Mouse (Mus musculus): ENCODE data around the gene Pirb. TPM values are rescaled to one million over a fixed set of nuclear protein-coding genes. Genes with fewer than 3 reads are reported as not detected.
A peak's percentile ranks its signal among the peaks of the same experiment; 100 is the strongest.

Gene Pirb
- polyA plus RNA-seq, 1 experiment from 2014 or later = 1.4 TPM

DNA sequence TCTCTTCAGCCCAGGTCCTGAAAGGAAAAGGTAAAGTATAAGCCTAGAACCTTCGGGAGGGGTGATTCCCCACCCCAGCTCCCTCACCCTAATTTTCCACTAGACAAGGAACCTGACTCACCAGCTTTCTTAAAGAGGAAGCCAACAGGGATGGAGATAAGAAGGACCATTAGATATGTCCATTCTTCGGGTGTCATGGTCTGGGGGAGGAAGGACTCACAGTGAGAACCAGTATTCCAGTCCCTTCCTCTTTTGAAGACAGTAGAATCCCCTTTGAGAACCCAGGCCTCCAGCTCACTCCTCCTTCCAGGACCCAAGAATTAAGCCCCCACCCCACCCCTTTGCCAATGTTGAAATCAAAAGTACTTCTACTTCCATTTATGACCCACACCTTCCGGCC, 28.3 kb downstream of the Pirb start:
- H3K36me3 ChIP-seq = peaks cover 13% of the 10 kb centered on the region
- no peaks in the 10 kb centered on the region for H3K27me3 ChIP-seq
- peak overlapping the region; percentile 88 for H3K9ac ChIP-seq
- WGBS = 17% methylated on average over 3 of the region's 3 CpGs
- peak overlapping the region; percentile 74 for H3K4me3 ChIP-seq
- ATAC-seq (ENCODE audit: borderline replicate concordance, extremely low read depth, low FRiP score, low TSS enrichment) = no peak
- H3K4me1 ChIP-seq = peaks cover 22% of the 10 kb centered on the region
- peak overlapping the region; percentile 99; the same call in 1 of the 2 replicates for H3K27ac ChIP-seq
- H3K9me3 ChIP-seq = no peaks in the 10 kb centered on the region
- peak overlapping the region; percentile 83 for H3K4me2 ChIP-seq

DNA sequence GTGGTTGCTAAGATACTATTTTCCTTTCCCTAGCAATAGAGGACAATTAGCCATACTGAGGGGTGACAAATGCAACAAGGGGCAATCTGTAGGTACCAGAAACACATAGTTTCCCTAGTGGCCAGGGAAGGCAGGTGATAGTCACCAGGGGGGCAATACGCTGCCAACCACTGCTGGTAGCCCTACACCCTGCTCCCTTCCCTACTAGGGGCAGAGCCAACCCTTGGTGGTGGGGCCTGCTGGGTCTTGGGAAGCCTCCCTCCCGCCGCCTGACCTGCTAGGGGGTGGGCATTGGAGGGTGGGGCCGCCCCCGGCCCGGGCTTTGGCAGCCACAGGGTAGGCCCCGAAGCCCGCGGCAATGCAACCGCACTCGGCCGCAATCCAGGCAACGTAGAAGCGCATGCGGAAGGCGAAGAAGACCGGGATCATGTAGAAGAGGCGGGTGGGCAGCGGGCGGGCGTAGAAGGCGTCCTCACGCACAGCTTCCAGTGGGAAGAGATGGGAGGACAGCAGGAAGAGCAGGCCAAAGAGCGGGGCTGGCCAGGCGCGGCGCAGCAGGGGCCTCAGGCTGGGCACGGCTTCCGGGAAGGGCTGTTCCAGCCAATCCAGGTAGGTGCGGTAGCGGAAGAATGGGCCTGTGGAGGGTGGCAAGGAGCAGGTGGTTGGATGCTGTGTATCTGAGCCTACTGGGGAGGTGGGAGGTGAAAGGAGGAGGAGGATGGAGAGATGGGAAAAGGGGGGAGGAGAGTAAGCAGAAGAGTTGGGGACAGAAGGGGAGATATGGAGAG, 34.6 kb downstream of the Pirb start:
- no peaks in the 10 kb centered on the region for H3K27me3 ChIP-seq
- no peak overlapping the region for H3K27ac ChIP-seq
- no peak overlapping the region for H3K4me2 ChIP-seq
- H3K4me3 ChIP-seq = no peak overlapping the region
- WGBS = 80% methylated on average over 31 of the region's 31 CpGs
- no peak for ATAC-seq (ENCODE audit: borderline replicate concordance, extremely low read depth, low FRiP score, low TSS enrichment)
- H3K4me1 ChIP-seq = no peaks in the 10 kb centered on the region
- H3K36me3 ChIP-seq = peaks cover 25% of the 10 kb centered on the region
- no peak overlapping the region for H3K9ac ChIP-seq
- H3K9me3 ChIP-seq = no peaks in the 10 kb centered on the region

DNA sequence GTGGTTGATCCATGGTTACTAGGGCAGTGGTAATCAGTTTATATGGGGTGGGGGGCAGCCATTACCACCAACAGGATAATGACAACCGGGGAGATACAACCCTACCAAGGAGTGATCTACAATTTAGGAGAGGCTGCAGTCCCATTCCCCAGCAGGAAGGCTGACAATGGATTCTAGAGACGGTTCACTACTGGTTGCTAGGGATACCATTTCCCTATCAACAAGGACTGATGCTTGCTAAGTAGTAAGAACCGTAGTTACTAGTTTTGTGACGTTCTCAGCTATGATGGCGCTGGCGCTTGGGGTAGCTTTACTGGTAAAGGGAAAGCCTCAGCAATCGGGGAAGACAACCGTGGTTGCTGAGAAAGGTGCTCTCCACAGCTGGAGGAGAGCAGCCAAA, 35.5 kb downstream of the Pirb start:
- WGBS = 87% methylated on average over 8 of the region's 8 CpGs
- no peak overlapping the region for H3K4me2 ChIP-seq
- H3K9ac ChIP-seq = no peak overlapping the region
- H3K4me1 ChIP-seq = no peaks in the 10 kb centered on the region
- no peak overlapping the region for H3K27ac ChIP-seq
- no peak for ATAC-seq (ENCODE audit: borderline replicate concordance, extremely low read depth, low FRiP score, low TSS enrichment)
- no peaks in the 10 kb centered on the region for H3K9me3 ChIP-seq
- no peak overlapping the region for H3K4me3 ChIP-seq
- H3K27me3 ChIP-seq = no peaks in the 10 kb centered on the region
- H3K36me3 ChIP-seq = peaks cover 28% of the 10 kb centered on the region

DNA sequence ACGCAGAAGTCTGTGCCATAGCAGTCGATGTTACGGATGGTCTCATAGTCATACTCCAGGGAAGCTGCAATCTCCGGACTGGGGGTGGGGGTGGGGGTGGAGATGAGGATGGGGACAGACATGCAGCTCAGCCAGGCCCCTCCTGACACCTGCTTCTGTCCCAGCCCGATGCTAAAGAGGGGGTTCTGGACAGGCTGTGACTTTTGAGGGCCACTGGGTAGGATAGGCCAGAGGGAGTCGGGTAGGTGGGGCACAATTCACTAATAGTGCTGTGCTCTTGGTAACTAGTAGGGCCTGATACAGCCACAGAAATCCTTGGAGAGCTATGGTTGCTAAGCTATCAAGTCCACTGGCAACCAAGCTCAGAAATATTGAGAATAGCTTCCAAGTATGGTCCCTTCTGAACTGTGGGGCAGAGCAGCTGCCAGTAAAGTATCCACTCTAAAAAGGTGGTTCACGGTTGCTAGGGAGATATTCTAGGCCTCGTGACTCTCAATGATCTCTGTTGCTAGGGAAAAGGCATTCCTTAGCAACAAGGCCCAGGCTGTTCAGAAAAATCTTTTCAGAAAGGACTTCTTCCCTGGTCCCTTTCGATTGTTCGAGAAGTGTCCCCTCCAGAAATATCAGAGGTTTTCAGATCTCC, 36.2 kb downstream of the Pirb start:
- Histone ChIP-seq H3K4me2 (no peak overlapping the region), H3K4me3 (no peak overlapping the region), H3K9ac (no peak overlapping the region), H3K27ac (no peak overlapping the region), H3K4me1 (no peaks in the 10 kb centered on the region), H3K27me3 (no peaks in the 10 kb centered on the region), H3K36me3 (peaks cover 28% of the 10 kb centered on the region), H3K9me3 (no peaks in the 10 kb centered on the region)
- WGBS = 72% methylated on average over 10 of the region's 10 CpGs
- no peak for ATAC-seq (ENCODE audit: borderline replicate concordance, extremely low read depth, low FRiP score, low TSS enrichment)

DNA sequence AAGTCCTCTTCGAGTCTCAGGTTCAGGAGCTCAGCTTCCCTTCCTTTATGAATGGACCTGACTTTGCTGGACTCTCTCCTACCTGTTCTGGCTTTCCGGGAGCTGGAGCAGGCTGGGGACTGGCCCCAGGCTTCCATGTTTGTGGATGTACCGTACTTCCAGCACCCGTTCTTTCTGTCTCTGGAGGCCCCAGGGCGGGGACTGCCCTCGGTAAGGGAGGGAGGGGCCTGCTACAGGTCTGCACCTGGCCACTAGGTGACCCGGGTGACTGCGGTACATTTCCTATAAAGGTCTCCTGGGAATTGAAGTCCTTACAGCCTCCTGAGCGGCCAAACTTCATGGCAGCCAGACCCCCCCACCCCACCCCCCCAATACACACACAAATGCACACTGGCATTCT, 42.8 kb downstream of the Pirb start, which contains the start of gene Tmc4:
TSS of gene Tmc4 (minus strand) at position 212 of the 400 bp plus-strand sequence.
- no peaks in the 10 kb centered on the region for H3K4me1 ChIP-seq
- ATAC-seq (ENCODE audit: borderline replicate concordance, extremely low read depth, low FRiP score, low TSS enrichment) = peak; percentile 48; the same call in 1 of the 2 replicates
- H3K27ac ChIP-seq = no peak within 1 kb of the TSS
- 39% methylated on average over 9 of the region's 9 CpGs for WGBS
- no peaks in the 10 kb centered on the region for H3K9me3 ChIP-seq
- no peaks in the 10 kb centered on the region for H3K27me3 ChIP-seq
- 0 out of 2 replicates have a peak, but pooled peaks cover 3% of the 10 kb centered on the region for H3K36me3 ChIP-seq
- H3K4me3 ChIP-seq = peak within 1 kb of the TSS; percentile 30
- H3K9ac ChIP-seq = peak within 1 kb of the TSS; percentile 16; the same call in 1 of the 2 replicates
- H3K4me2 ChIP-seq = peak within 1 kb of the TSS; percentile 43

DNA sequence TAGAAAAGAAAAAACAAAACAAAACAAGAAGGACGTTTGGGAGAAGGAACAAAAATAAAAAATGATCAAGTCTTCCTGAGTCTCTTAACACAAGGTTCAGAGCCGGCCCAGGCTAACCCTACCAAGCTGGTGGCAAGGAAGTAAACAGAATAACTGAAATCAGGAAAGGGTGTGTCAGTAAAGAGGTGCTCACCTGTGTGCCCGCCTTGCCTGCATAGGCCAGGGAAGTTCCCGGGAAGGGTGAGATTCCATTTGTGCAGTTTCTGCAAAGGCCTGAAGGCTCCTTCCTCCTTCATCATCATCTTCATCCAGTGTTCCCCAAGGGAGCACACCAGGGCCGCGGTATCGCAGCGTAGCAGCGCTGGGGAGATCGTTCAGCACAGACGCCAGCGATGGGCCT, 43.8 kb downstream of the Pirb start:
- Histone ChIP-seq H3K4me2 (peak overlapping the region; percentile 43), H3K4me1 (no peaks in the 10 kb centered on the region), H3K4me3 (peak overlapping the region; percentile 30), H3K9ac (0 out of 2 replicates have a peak overlapping the region, but pooled peaks have one; percentile 16), H3K27me3 (no peaks in the 10 kb centered on the region), H3K27ac (no peak overlapping the region), H3K9me3 (no peaks in the 10 kb centered on the region), H3K36me3 (0 out of 2 replicates have a peak, but pooled peaks cover 3% of the 10 kb centered on the region)
- no peak for ATAC-seq (ENCODE audit: borderline replicate concordance, extremely low read depth, low FRiP score, low TSS enrichment)
- 85% methylated on average over 12 of the region's 12 CpGs for WGBS

DNA sequence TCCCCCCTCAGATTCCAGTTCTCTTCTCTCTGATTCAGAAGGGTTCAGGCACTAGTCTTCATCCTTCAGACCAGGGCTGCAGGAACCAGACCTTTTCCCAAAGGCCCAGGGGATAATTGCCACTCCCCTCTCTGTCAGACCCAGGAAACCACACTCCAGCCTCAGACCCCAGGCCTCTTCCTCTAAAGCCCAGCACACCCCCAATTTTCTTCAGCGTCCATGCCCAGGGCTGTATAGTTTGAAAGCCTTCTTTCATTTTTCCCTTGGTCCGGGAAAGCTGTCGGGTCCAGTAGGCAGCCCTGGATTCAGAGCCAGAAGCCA, 45.0 kb downstream of the Pirb start:
- Histone ChIP-seq H3K9ac (no peak overlapping the region), H3K4me1 (no peaks in the 10 kb centered on the region), H3K9me3 (no peaks in the 10 kb centered on the region), H3K4me2 (no peak overlapping the region), H3K27ac (no peak overlapping the region), H3K27me3 (no peaks in the 10 kb centered on the region), H3K4me3 (no peak overlapping the region), H3K36me3 (0 out of 2 replicates have a peak, but pooled peaks cover 1% of the 10 kb centered on the region)
- WGBS = 76% methylated on average over 3 of the region's 3 CpGs
- ATAC-seq (ENCODE audit: borderline replicate concordance, extremely low read depth, low FRiP score, low TSS enrichment) = no peak

DNA sequence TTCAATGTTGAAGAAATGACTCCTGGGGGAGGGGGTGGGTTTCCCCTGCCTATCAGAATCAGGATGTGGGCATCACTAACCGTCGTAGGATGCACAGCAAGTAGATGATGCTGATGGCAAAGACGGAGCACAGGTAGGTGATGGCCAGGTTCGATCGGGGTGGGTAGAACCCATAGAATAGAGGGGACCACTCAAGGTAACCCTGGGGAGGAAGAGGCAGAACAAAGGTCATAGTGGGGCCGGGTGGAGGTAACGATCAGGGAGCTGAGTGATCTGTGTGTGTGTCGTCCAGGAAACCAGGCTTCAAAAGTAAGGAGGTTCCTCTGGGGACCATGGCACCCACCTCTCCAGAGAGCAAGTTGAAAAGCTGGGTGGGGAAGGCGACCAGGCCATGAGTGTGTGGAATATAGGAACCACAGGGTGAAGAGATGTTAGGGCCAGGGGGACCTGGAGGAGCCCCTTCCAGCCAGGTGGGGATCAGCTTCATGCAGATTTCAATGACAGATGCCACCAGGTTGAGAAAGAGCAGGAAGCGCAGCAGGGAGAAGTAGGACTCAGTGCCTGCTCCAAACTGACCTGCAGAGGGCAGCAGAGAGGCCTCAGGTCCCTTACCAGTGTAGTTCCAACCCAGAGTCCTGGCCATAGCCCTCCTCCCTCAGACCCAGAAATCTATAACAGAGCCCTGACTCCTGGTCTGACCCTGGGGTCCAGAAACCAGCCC, 45.5 kb downstream of the Pirb start:
- Histone ChIP-seq H3K27ac (no peak overlapping the region), H3K4me1 (no peaks in the 10 kb centered on the region), H3K36me3 (no peaks in the 10 kb centered on the region), H3K9me3 (no peaks in the 10 kb centered on the region), H3K4me3 (no peak overlapping the region), H3K27me3 (no peaks in the 10 kb centered on the region), H3K9ac (no peak overlapping the region), H3K4me2 (no peak overlapping the region)
- peak; percentile 81 for ATAC-seq (ENCODE audit: borderline replicate concordance, extremely low read depth, low FRiP score, low TSS enrichment)
- WGBS = 67% methylated on average over 10 of the region's 10 CpGs

DNA sequence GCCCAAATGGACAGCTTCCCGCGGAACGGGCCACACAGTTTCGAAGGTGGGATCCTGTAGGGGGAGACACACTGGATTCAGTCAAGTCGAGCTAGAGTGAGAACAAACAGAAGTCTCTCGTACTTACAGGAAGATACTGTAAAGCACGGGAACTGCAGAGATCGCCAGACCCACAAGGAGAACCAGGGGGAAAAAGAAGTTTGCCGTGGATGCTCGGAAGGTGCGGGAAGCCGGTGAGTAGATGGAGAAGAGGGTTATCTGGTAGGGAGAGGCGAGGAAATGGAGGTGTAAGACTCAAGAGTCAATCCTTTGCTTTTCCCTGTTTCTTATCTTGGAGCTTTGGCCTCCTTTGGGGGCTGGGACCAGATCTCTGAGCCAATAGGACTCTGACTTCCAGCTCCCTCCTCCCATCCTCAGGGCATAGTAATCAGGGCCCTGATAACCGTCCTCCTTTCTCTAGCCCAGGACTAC, 53.2 kb downstream of the Pirb start:
- Histone ChIP-seq H3K4me2 (peak overlapping the region; percentile 30), H3K27ac (peak overlapping the region; percentile 45; the same call in 1 of the 2 replicates), H3K9ac (peak overlapping the region; percentile 27; the same call in 1 of the 2 replicates), H3K27me3 (no peaks in the 10 kb centered on the region), H3K36me3 (peaks cover 13% of the 10 kb centered on the region), H3K4me3 (0 out of 2 replicates have a peak overlapping the region, but pooled peaks have one; percentile 16), H3K9me3 (no peaks in the 10 kb centered on the region), H3K4me1 (peaks cover 35% of the 10 kb centered on the region)
- 13% methylated on average over 14 of the region's 14 CpGs for WGBS
- ATAC-seq (ENCODE audit: borderline replicate concordance, extremely low read depth, low FRiP score, low TSS enrichment) = no peak

DNA sequence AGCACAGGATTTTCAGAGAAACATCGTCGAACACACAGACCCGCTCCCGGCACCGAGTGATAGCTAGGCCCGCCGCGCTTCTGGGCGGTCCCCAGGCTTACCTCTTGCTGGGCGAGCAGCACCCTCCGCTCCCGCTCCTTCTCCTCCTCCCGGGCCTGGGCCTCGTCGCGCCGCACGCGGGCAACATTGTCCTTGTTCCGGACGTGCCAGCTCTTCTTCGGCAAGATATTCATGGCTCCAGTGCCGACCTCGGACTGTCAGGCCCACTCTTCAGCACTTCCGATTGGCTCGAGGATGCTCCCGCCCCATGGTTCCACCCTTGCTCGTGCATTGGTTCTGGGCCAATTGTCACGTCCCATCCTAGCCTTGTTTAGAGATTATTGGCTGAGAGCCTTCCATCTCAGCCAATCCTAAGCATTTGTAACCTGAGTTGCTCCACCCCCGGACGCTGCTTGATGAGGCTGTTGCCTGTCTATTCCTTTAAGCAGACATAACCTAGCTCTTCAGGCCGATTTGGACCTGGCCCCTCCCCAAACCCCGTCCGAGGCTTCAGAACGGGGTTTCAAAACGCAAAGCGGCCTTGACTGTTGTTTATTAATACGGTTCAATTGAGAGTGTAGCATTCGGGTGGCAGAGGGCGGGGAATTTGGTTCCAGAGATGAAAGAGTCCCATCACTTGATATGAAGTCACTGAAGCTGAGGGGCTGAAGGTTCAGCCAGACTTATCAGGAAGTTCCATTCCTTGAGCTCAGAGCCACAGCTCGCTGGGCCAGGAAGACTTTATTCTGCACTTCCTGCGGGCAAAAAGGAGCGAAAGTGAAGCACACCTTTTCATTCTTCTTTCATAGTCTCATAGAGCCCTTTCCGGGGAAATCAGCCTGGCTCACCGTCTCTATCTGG, 54.7 kb downstream of the Pirb start, which contains the start of gene Leng1:
TSS of gene Leng1 (minus strand) at position 626 of the 900 bp plus-strand sequence.
- Histone ChIP-seq H3K4me2 (peak within 1 kb of the TSS; percentile 69), H3K4me3 (peak within 1 kb of the TSS; percentile 55), H3K27me3 (no peaks in the 10 kb centered on the region), H3K4me1 (peaks cover 35% of the 10 kb centered on the region), H3K9ac (peak within 1 kb of the TSS; percentile 65), H3K9me3 (no peaks in the 10 kb centered on the region), H3K36me3 (peaks cover 27% of the 10 kb centered on the region), H3K27ac (peak within 1 kb of the TSS; percentile 91)
- ATAC-seq (ENCODE audit: borderline replicate concordance, extremely low read depth, low FRiP score, low TSS enrichment) = peak; percentile 98
- WGBS = 2% methylated on average over 45 of the region's 45 CpGs
